Mouse (Mus musculus): Measurements from ENCODE around the gene Samd10. TPM values are rescaled to one million over a fixed set of nuclear protein-coding genes. Genes with fewer than 3 reads are reported as not detected.

Samd10 gene
- polyA plus RNA-seq, 1 experiment from 2014 or later = 200 TPM

DNA sequence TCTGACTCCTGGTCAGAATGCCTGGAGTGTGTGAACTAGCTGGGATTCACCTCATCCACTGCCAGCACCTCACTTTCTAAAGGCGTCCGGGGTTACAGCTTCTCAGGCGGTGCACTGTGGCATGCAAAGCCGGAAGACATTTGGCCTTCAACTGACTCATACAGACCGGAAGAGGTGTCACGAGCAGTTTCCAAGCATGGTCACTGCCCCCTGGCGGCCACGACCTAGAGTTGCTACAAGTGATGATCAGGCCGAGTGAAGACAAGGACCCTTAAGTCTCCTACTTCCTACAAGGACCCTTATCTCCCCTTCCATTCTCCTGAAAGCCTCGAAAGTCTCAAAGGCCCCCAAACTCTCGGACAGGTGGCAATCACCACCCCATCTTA lies 18.0 kb downstream of the Samd10 start:
- ATAC-seq (ENCODE audit: low FRiP score, low read depth) = peak; percentile 67
- Histone ChIP-seq H3K9ac (peak overlapping the region; percentile 89), H3K9me3 (no peaks in the 10 kb centered on the region), H3K27me3 (no peaks in the 10 kb centered on the region), H3K36me3 (peaks cover 26% of the 10 kb centered on the region), H3K4me2 (peak overlapping the region; percentile 98), H3K4me3 (peak overlapping the region; percentile 62), H3K4me1 (replicated peaks) (peaks cover 58% of the 10 kb centered on the region), H3K27ac (replicated peaks) (peak overlapping the region; percentile 93)
- WGBS = under 1% methylated on average over 11 of the region's 11 CpGs

GRCm38 (mm10) chr2:181580131-181580772 lies 18.8 kb downstream of the Samd10 start:
- Histone ChIP-seq H3K4me1 (replicated peaks) (peaks cover 58% of the 10 kb centered on the region), H3K9ac (peak overlapping the region; percentile 89; the same call in 1 of the 2 replicates), H3K36me3 (peaks cover 18% of the 10 kb centered on the region), H3K9me3 (no peaks in the 10 kb centered on the region), H3K4me3 (peak overlapping the region; percentile 62), H3K27ac (replicated peaks) (peak overlapping the region; percentile 93; the same call in 1 of the 2 replicates), H3K27me3 (no peaks in the 10 kb centered on the region), H3K4me2 (peak overlapping the region; percentile 98)
- WGBS = 83% methylated on average over 5 of the region's 5 CpGs
- ATAC-seq (ENCODE audit: low FRiP score, low read depth) = no peak

DNA sequence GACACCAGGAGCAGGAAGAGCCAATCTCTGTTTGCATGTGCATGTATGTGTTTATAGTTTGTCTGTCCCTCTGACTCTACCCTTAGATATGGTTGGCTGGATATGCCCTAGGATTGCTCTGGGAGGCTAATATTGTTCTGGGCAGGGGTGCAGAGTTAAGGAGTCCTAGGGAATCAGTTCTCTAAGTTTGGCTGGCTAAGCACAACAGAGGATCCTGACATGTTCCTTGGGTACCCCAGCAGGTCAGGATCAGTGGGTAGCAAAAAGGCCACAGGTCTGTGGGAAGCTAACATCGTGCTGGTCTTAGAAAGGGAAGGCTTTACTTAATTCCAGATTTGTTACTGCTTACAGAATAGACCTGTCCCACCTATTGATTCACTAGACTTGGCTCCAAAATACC lies 19.3 kb downstream of the Samd10 start:
- Histone ChIP-seq H3K9ac (no peak overlapping the region), H3K27ac (replicated peaks) (no peak overlapping the region), H3K36me3 (peaks cover 12% of the 10 kb centered on the region), H3K4me1 (replicated peaks) (peaks cover 58% of the 10 kb centered on the region), H3K4me2 (no peak overlapping the region), H3K9me3 (no peaks in the 10 kb centered on the region), H3K27me3 (no peaks in the 10 kb centered on the region), H3K4me3 (no peak overlapping the region)
- no peak for ATAC-seq (ENCODE audit: low FRiP score, low read depth)
- 100% methylated on average over 1 of the region's 1 CpGs for WGBS

DNA sequence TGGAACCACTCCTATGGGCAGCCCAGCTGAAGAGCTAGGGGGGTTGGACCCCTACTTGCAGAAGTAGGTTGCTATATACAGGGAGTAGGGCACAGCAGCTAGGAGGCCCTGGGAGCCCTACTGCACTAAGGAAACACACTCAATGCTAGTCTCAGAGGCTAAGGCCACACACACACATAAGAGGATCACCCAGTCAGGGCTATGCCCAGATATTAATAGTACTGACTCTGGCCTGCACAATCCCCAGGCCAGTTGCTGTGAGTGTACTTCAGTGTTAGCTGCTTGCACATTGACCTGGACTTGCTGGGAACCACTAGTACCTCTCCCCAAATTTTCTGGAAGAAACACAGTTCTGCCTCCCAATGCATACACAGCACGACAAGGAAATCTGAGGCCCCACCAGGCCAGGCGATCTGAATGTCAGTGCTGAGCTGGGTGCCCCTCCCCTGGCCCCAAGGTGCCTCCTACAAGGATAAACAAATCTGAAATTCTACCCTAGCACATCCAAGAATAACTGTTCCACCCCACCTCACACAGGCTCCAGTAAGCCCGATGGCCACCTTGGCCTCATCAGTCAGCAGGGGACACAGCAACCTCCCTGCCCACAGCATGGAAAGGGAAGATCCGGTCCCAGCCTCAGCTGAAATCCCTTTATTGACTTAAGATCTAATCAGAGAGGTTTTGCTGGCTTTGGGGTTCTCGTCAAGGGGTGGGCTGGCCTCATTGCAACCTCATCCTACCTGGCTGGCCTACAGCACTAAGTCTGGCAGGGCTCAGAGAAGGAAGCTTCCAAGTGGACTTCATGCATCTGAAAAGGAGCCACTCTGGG lies 20.0 kb downstream of the Samd10 start:
- WGBS = 75% methylated on average over 5 of the region's 5 CpGs
- peaks cover 6% of the 10 kb centered on the region; the same call in 1 of the 2 replicates for H3K36me3 ChIP-seq
- no peak overlapping the region for H3K4me2 ChIP-seq
- H3K4me1 ChIP-seq (replicated peaks) = peaks cover 58% of the 10 kb centered on the region
- H3K9me3 ChIP-seq = no peaks in the 10 kb centered on the region
- no peak overlapping the region for H3K27ac ChIP-seq (replicated peaks)
- no peak for ATAC-seq (ENCODE audit: low FRiP score, low read depth)
- H3K4me3 ChIP-seq = no peak overlapping the region
- H3K27me3 ChIP-seq = no peaks in the 10 kb centered on the region
- no peak overlapping the region for H3K9ac ChIP-seq

- 81% methylated on average over 7 of the region's 7 CpGs for WGBS
- H3K9ac ChIP-seq = no peak overlapping the region; the same call in 1 of the 2 replicates
- no peak overlapping the region for H3K27ac ChIP-seq (replicated peaks)
- peaks cover 7% of the 10 kb centered on the region for H3K36me3 ChIP-seq
- no peak overlapping the region for H3K4me3 ChIP-seq
- H3K4me2 ChIP-seq = no peak overlapping the region
- ATAC-seq (ENCODE audit: low FRiP score, low read depth) = no peak
- no peaks in the 10 kb centered on the region for H3K9me3 ChIP-seq
- H3K27me3 ChIP-seq = no peaks in the 10 kb centered on the region
- H3K4me1 ChIP-seq (replicated peaks) = peaks cover 58% of the 10 kb centered on the region
These were observed 20.9 kb downstream of the Samd10 start for GRCm38 (mm10) chr2:181577981-181578581.

DNA sequence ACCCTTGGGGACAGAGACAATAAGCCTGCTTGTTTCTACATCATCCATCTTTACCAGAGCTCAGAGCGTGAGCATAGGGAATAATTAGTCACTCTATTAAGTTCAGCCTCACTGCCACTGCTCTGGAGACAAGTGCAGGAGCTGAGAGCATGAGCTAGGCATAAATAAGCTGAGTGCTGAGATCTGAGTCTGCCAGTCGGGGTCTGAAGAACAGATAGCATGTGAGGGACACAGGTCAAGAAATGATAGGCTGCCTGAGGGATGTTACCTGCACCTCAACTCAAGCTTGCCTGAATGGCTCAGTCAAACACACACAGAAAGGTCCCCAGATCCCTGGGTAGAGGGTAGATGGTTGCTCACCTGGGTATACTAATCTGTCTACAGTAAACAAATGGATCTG lies 21.9 kb downstream of the Samd10 start:
- H3K36me3 ChIP-seq = peaks cover 7% of the 10 kb centered on the region
- no peak overlapping the region for H3K4me3 ChIP-seq
- WGBS = 48% methylated on average over 2 of the region's 2 CpGs
- no peak overlapping the region for H3K9ac ChIP-seq
- H3K9me3 ChIP-seq = no peaks in the 10 kb centered on the region
- H3K27me3 ChIP-seq = no peaks in the 10 kb centered on the region
- no peak overlapping the region for H3K4me2 ChIP-seq
- H3K4me1 ChIP-seq (replicated peaks) = peaks cover 54% of the 10 kb centered on the region
- no peak overlapping the region for H3K27ac ChIP-seq (replicated peaks)
- no peak for ATAC-seq (ENCODE audit: low FRiP score, low read depth)

DNA sequence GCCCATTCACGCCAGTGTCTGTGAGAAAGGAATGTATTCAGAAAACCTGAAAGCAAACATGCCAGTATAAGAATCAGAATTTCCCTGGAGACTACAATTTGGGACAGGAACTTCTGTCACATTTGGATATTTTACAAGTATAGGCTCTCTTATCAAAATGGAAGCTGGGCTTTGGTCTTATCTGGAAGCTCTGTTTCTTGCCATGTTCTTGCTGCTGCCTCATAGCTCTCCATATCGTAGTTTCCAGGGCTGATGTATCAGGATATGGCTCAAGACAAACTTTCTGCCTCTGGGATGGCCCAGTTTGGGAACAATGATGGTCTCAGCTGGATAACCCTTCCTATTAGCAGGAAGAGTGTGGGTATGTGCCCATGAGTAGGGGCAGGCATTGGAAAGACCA lies 22.4 kb downstream of the Samd10 start:
- H3K4me3 ChIP-seq = no peak overlapping the region
- H3K27me3 ChIP-seq = no peaks in the 10 kb centered on the region
- H3K27ac ChIP-seq (replicated peaks) = no peak overlapping the region
- no peak for ATAC-seq (ENCODE audit: low FRiP score, low read depth)
- H3K4me2 ChIP-seq = no peak overlapping the region
- H3K4me1 ChIP-seq (replicated peaks) = peaks cover 49% of the 10 kb centered on the region
- no peak overlapping the region; the same call in 1 of the 2 replicates for H3K9ac ChIP-seq
- no peaks in the 10 kb centered on the region for H3K9me3 ChIP-seq
- H3K36me3 ChIP-seq = peaks cover 7% of the 10 kb centered on the region
- 93% methylated on average over 2 of the region's 2 CpGs for WGBS

GRCm38 (mm10) chr2:181574921-181575545 lies 24.0 kb downstream of the Samd10 start:
- Histone ChIP-seq H3K9ac (no peak overlapping the region), H3K36me3 (peaks cover 7% of the 10 kb centered on the region), H3K4me2 (no peak overlapping the region), H3K27ac (replicated peaks) (no peak overlapping the region), H3K4me1 (replicated peaks) (peaks cover 34% of the 10 kb centered on the region), H3K9me3 (no peaks in the 10 kb centered on the region), H3K27me3 (no peaks in the 10 kb centered on the region), H3K4me3 (no peak overlapping the region)
- ATAC-seq (ENCODE audit: low FRiP score, low read depth) = no peak
- WGBS = 98% methylated on average over 7 of the region's 7 CpGs

DNA sequence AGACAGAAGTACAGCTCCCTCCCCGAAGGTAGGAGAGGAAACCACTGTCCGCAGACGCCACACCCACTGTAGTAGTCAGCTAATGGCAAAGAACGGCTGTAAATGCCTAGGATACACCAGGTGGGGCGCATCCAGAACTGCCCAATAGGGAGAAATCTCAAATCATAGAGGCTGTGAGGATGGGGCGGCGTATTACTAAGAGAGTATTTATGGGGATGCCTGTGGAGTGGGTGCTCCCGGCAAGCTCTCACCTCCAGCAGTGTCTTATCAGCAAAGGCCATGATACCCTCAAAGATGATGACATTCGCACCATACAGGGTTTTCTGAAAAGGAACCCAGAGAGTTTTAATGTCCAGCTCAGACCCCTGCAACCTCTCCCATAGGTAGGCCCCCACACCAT lies 25.1 kb downstream of the Samd10 start:
- WGBS = 94% methylated on average over 9 of the region's 9 CpGs
- Histone ChIP-seq H3K9me3 (no peaks in the 10 kb centered on the region), H3K4me1 (replicated peaks) (peaks cover 24% of the 10 kb centered on the region), H3K36me3 (peaks cover 7% of the 10 kb centered on the region), H3K27me3 (no peaks in the 10 kb centered on the region), H3K4me3 (no peak overlapping the region), H3K27ac (replicated peaks) (no peak overlapping the region), H3K4me2 (no peak overlapping the region), H3K9ac (no peak overlapping the region)
- ATAC-seq (ENCODE audit: low FRiP score, low read depth) = no peak

DNA sequence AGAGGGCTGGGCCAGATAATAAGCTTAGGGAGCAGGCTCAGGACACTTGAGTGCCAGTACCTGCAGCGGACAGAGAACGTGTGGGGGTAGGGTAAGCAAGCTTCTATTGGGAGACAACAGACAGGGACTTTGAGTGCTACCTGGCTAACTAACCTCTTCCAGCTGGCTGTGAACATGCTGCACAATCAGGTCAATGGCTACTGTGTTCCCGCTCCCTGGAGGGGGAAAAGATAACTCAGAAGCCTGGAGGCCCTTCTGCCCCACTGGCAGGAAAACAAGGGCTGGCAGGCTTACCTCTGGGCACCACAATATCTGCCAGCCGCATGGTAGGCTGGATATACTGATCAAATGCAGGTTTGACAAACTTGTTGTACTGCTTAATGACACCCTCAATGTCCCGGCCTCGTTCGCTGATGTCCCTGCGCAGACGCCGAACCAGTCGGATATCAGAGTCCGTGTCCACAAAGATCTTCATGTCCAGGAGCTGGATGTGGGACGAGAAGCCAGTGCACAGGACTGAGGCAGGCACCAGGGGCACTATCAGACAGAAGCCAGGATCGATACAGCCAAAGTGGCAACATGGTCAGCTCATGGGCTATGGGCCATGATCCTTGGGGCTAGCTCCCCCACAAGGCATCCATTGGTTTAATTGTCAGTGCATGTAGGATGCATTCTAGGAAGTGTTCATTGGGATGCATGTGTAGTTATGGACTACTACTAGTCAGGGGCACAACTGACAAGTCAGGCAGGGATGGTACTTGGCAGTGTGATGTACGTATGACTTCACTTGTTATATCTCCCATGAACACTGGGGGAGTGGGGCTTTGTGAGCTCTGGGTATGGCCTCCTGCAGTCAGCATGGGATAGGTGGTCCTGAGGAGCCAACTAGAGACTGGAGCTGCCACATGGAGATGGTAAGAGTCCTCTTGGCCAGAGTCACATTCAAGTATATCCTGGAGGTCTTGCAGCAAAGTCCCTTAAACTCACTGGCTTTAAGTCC lies 25.8 kb downstream of the Samd10 start:
- Histone ChIP-seq H3K4me3 (no peak overlapping the region), H3K4me2 (no peak overlapping the region), H3K9ac (no peak overlapping the region), H3K9me3 (no peaks in the 10 kb centered on the region), H3K27ac (replicated peaks) (no peak overlapping the region), H3K36me3 (peaks cover 7% of the 10 kb centered on the region), H3K4me1 (replicated peaks) (peaks cover 17% of the 10 kb centered on the region), H3K27me3 (no peaks in the 10 kb centered on the region)
- 92% methylated on average over 15 of the region's 15 CpGs for WGBS
- no peak for ATAC-seq (ENCODE audit: low FRiP score, low read depth)

All from hindbrain, embryonic 15.5 days (tissue).